51 mouse cellular contexts compared by ENCODE assay signal in genomic region chr4:104804100-104804499, GRCm38 (mm10). TPM values are rescaled to one million over a fixed set of nuclear protein-coding genes. Genes with fewer than 3 reads are reported as not detected.
"Had no signal": no experiment of that assay in that cellular context is flagged by ENCODE, and none has a peak within 500 bp of the region (broad histone marks: within the 10 kb centered on the region; RNA-seq: fewer than 3 reads in every experiment).

No protein-coding gene starts in this region.

- H3K4me1 ChIP-seq: heart, embryonic 10.5 days; heart, embryonic 12.5 days; heart, embryonic 13.5 days; heart, embryonic 15.5 days; hindbrain, embryonic 12.5 days; intestine, embryonic 15.5 days; kidney, embryonic 15.5 days had no signal

- H3K9me3 ChIP-seq: heart, embryonic 10.5 days; heart, embryonic 12.5 days; heart, embryonic 13.5 days; heart, embryonic 15.5 days; hindbrain, embryonic 10.5 days; hindbrain, embryonic 12.5 days; hindbrain, embryonic 13.5 days; hindbrain, embryonic 15.5 days; intestine, embryonic 15.5 days; kidney, embryonic 15.5 days had no signal

- DNase-seq: heart, adult 2 months; heart, postnatal 10 days; heart, postnatal 14 days; heart, postnatal 36 days; heart, postnatal 4 days; kidney, adult 11 months; kidney, adult 18-20 months; kidney, adult 2 months; kidney, adult 8-10 months; kidney, adult 9 months; kidney, postnatal 10 days; kidney, postnatal 14 days; kidney, postnatal 25 days; kidney, postnatal 36 days; kidney, postnatal 4 days; layer of hippocampus, adult 9-11 months had no signal

- H3K9ac ChIP-seq: heart, embryonic 12.5 days; heart, embryonic 13.5 days; heart, embryonic 15.5 days; hindbrain, embryonic 12.5 days; hindbrain, embryonic 13.5 days; hindbrain, embryonic 14.5 days; hindbrain, embryonic 15.5 days; intestine, embryonic 15.5 days; kidney, embryonic 15.5 days had no signal

- H3K27me3 ChIP-seq: heart, embryonic 12.5 days; heart, embryonic 13.5 days; heart, embryonic 15.5 days; hindbrain, embryonic 12.5 days; hindbrain, embryonic 13.5 days; hindbrain, embryonic 15.5 days; intestine, embryonic 15.5 days; kidney, embryonic 15.5 days had no signal

- H3K4me3 ChIP-seq: heart, adult 2 months; heart, embryonic 10.5 days; heart, embryonic 12.5 days; heart, embryonic 13.5 days; heart, embryonic 15.5 days; hindbrain, embryonic 10.5 days; hindbrain, embryonic 12.5 days; hindbrain, embryonic 13.5 days; hindbrain, embryonic 15.5 days; intestine, embryonic 15.5 days; kidney, embryonic 15.5 days; layer of hippocampus, adult 2 months had no signal

- ATAC-seq: hindbrain, embryonic 16.5 days; hindbrain, postnatal 0 days; inflammation-experienced regulatory T-cells, adult 6 months; intestine, embryonic 15.5 days; intestine, embryonic 16.5 days; intestine, postnatal 0 days had no signal

- H3K36me3 ChIP-seq: heart, embryonic 10.5 days; heart, embryonic 12.5 days; heart, embryonic 13.5 days; heart, embryonic 15.5 days; hindbrain, embryonic 10.5 days; hindbrain, embryonic 12.5 days; hindbrain, embryonic 13.5 days; hindbrain, embryonic 15.5 days; intestine, embryonic 15.5 days; kidney, embryonic 15.5 days had no signal

- H3K4me2 ChIP-seq: heart, embryonic 11.5 days; heart, embryonic 12.5 days; heart, embryonic 13.5 days; heart, embryonic 15.5 days; hindbrain, embryonic 12.5 days; hindbrain, embryonic 13.5 days; hindbrain, embryonic 14.5 days; hindbrain, embryonic 15.5 days; intestine, embryonic 15.5 days; kidney, embryonic 15.5 days had no signal

- H3K27ac ChIP-seq: heart, adult 2 months; heart, embryonic 10.5 days; heart, embryonic 13.5 days; heart, embryonic 15.5 days; hindbrain, embryonic 10.5 days; hindbrain, embryonic 12.5 days; hindbrain, embryonic 13.5 days; hindbrain, embryonic 14.5 days; hindbrain, embryonic 15.5 days; hindbrain, postnatal 0 days; intestine, embryonic 15.5 days; kidney, embryonic 15.5 days; kidney, postnatal 0 days; layer of hippocampus, adult 2 months had no signal

RNA-seq across cellular contexts. Expression of gene C8b, which starts 38.0 kb away (rescaled TPM):
- total RNA-seq: heart, adult 2 months; heart, adult 8-10 months; heart, postnatal 10 days; heart, postnatal 14 days; heart, postnatal 25 days; heart, postnatal 36 days; heart, postnatal 4 days; hematopoietic stem cell, adult 5-6 weeks; layer of hippocampus, adult 18-20 months had no signal
- polyA plus RNA-seq: heart, adult 2 months; heart, embryonic 12.5 days; heart, embryonic 14.5 days; heart, postnatal 0 days; hindbrain, embryonic 11.5 days; hindbrain, embryonic 12.5 days; hindbrain, embryonic 13.5 days; hindbrain, embryonic 16.5 days; inflammation-experienced regulatory T-cells, adult 6 months; intestine, embryonic 14.5 days; kidney, adult 2 months; kidney, embryonic 14.5 days; kidney, postnatal 0 days had no signal

RNA-seq across cellular contexts. Expression of gene Gm17662, which starts 53.0 kb away (rescaled TPM):
- total RNA-seq: heart, adult 2 months; heart, adult 8-10 months; heart, postnatal 10 days; heart, postnatal 14 days; heart, postnatal 25 days; heart, postnatal 36 days; heart, postnatal 4 days; hematopoietic stem cell, adult 5-6 weeks; hindbrain, postnatal 0 days; layer of hippocampus, adult 18-20 months; layer of hippocampus, adult 2 months; layer of hippocampus, adult 8-10 months; layer of hippocampus, postnatal 10 days; layer of hippocampus, postnatal 14 days; layer of hippocampus, postnatal 25 days had no signal
- polyA plus RNA-seq: heart, adult 2 months; heart, embryonic 10.5 days; heart, embryonic 11.5 days; heart, embryonic 12.5 days; heart, embryonic 13.5 days; heart, embryonic 14.5 days; heart, embryonic 15.5 days; heart, embryonic 16.5 days; heart, postnatal 0 days; hindbrain, embryonic 10.5 days; hindbrain, embryonic 11.5 days; hindbrain, embryonic 12.5 days; hindbrain, embryonic 13.5 days; hindbrain, embryonic 14.5 days; hindbrain, embryonic 15.5 days; hindbrain, embryonic 16.5 days; hindbrain, postnatal 0 days; inflammation-experienced regulatory T-cells, adult 6 months; intestine, embryonic 14.5 days; intestine, embryonic 15.5 days; intestine, embryonic 16.5 days; intestine, postnatal 0 days; kidney, adult 2 months; kidney, embryonic 14.5 days; kidney, embryonic 15.5 days; kidney, embryonic 16.5 days; kidney, postnatal 0 days; large intestine, adult 2 months had no signal
